ENCODE assay signal across 11 mouse cellular contexts in genomic region chr3:79368306-79368705, GRCm38 (mm10). TPM values are rescaled to one million over a fixed set of nuclear protein-coding genes. Genes with fewer than 3 reads are reported as not detected.
"Had no signal": no experiment of that assay in that cellular context is flagged by ENCODE, and none has a peak within 500 bp of the region (broad histone marks: within the 10 kb centered on the region; RNA-seq: fewer than 3 reads in every experiment).

No protein-coding gene starts in this region.

- DNase-seq: lung, adult 2 months; lung, postnatal 36 days; right cerebral cortex, postnatal 14 days; thymus, postnatal 4 days had no signal

RNA-seq across cellular contexts. Expression of gene Gm17359, which starts 31.8 kb away (rescaled TPM):
- total RNA-seq: layer of hippocampus, adult 8-10 months; layer of hippocampus, postnatal 25 days; left cerebral cortex, adult 2 months; left cerebral cortex, postnatal 14 days; megakaryocyte progenitor cell, adult 5-6 weeks; monocyte, adult 5-6 weeks; neutrophil, adult 5-6 weeks had no signal
